Mouse (Mus musculus): ENCODE results near the gene Trim56.

Gene Trim56

GRCm38 (mm10) chr5:137075726-137076125, 40.3 kb downstream of the Trim56 start:
- no peak for DNase-seq (ENCODE audit: low spot score)

GRCm38 (mm10) chr5:137074191-137074651, 41.8 kb downstream of the Trim56 start:
- DNase-seq (ENCODE audit: low spot score) = no peak

- no peak for DNase-seq (ENCODE audit: low spot score)
These were observed 42.9 kb downstream of the Trim56 start for GRCm38 (mm10) chr5:137073141-137073540.

- peak; percentile 79 for DNase-seq (ENCODE audit: low spot score)
These were observed 43.7 kb downstream of the Trim56 start, which contains the start of gene Serpine1 for GRCm38 (mm10) chr5:137072079-137072960. Serpine1 (minus strand) TSS chr5:137072268.

- no peak for DNase-seq (ENCODE audit: low spot score)
These were observed 45.0 kb downstream of the Trim56 start for GRCm38 (mm10) chr5:137070881-137071605.

GRCm38 (mm10) chr5:137068711-137069110, 47.3 kb downstream of the Trim56 start:
- no peak for DNase-seq (ENCODE audit: low spot score)

- no peak for DNase-seq (ENCODE audit: low spot score)
These were observed 50.1 kb downstream of the Trim56 start for GRCm38 (mm10) chr5:137065923-137066322.

GRCm38 (mm10) chr5:137065454-137065853, 50.6 kb downstream of the Trim56 start:
- DNase-seq (ENCODE audit: low spot score) = no peak

GRCm38 (mm10) chr5:137062601-137063000, 53.4 kb downstream of the Trim56 start:
- no peak for DNase-seq (ENCODE audit: low spot score)

GRCm38 (mm10) chr5:137061809-137062481, 54.1 kb downstream of the Trim56 start:
- peak; percentile 14 for DNase-seq (ENCODE audit: low spot score)
